ENCODE assay signal across 8 mouse cellular contexts in the genomic region with DNA sequence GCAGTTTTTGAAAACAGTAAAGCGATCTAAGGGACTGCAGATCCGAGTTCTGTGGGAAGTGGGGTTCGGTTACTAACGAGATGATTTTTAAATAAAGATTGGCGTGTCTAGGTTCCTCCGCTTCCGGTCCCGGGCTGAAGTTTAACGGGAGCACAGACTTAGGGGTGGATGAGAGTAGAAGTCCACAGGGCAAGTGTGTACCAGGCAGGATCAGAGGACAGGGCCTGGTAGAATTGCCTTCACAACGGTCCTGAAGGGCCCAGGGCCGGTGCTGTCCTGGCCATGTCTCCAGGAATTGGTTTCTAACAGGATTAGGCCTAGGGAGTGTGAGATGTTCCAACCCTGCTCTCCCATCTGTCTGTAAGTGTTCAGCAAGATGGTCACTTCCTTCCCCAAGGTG. TPM values are rescaled to one million over a fixed set of nuclear protein-coding genes. Genes with fewer than 3 reads are reported as not detected.
DNase-seq lines count a peak whose midpoint lies in the region; ATAC-seq and TF ChIP-seq lines count a peak whose summit lies in the region.

No protein-coding gene starts in this region.

- TF ChIP-seq CTCF in cortical plate, adult 2 months (IDR thresholded peaks at IDR 0.05; ENCODE audit: extremely low read depth, insufficient read depth, low read length), result no peak
- TF ChIP-seq CTCF in olfactory bulb, adult 2 months (IDR thresholded peaks at IDR 0.05; ENCODE audit: insufficient read depth, low read depth, low read length), result no peak

- H3K9ac ChIP-seq in limb, embryonic 12.5 days (replicated peaks), result peak overlapping the region; percentile 81

- peaks cover 12% of the 10 kb centered on the region for H3K4me1 ChIP-seq in megakaryocyte, embryonic 14.5 days
- no peaks in the 10 kb centered on the region for H3K4me1 ChIP-seq in cortical plate, adult 2 months (ENCODE audit: control insufficient read depth, insufficient read depth, low read length)
- H3K4me1 ChIP-seq in limb, embryonic 12.5 days (replicated peaks), result peaks cover 28% of the 10 kb centered on the region
- H3K4me1 ChIP-seq in olfactory bulb, adult 2 months (ENCODE audit: control insufficient read depth, insufficient read depth, low read length), result peaks cover 22% of the 10 kb centered on the region

- H3K4me3 ChIP-seq in megakaryocyte, embryonic 14.5 days (replicated peaks), result peak overlapping the region; percentile 87
- peak overlapping the region; percentile 69 for H3K4me3 ChIP-seq in cortical plate, adult 2 months (ENCODE audit: insufficient read depth, low read length)
- peak overlapping the region; percentile 65 for H3K4me3 ChIP-seq in limb, embryonic 12.5 days (replicated peaks)
- peak overlapping the region; percentile 81 for H3K4me3 ChIP-seq in olfactory bulb, adult 2 months (ENCODE audit: insufficient read depth, low read depth, low read length)

- H3K27ac ChIP-seq in cortical plate, adult 2 months (ENCODE audit: insufficient read depth, low read length), result peak overlapping the region; percentile 82
- H3K27ac ChIP-seq in limb, embryonic 12.5 days, result peak overlapping the region; percentile 91
- peak overlapping the region; percentile 95 for H3K27ac ChIP-seq in olfactory bulb, adult 2 months (ENCODE audit: insufficient read depth, low read depth, low read length)

- H3K4me2 ChIP-seq in limb, embryonic 12.5 days, result peak overlapping the region; percentile 75

- DNase-seq in heart, postnatal 10 days, result peak; percentile 24 to 48
- DNase-seq in testis, postnatal 10 days (ENCODE audit: low spot score), result no peak
- DNase-seq in spleen, adult 18-20 months, result no peak

- H3K27me3 ChIP-seq in megakaryocyte, embryonic 14.5 days (replicated peaks), result peaks cover 30% of the 10 kb centered on the region
- H3K27me3 ChIP-seq in limb, embryonic 12.5 days, result no peaks in the 10 kb centered on the region

- intact Hi-C loops in heart, postnatal 10 days (cut with DNase I), result loop anchor here (1.0 kb wide), 1 partner anchor 52 kb away; no protein-coding TSS in a partner anchor

- WGBS in limb, embryonic 12.5 days, result under 1% methylated on average over 11 of the region's 11 CpGs
- WGBS in olfactory bulb, adult 2 months, result 2% methylated on average over 11 of the region's 11 CpGs

- no peak for ATAC-seq in megakaryocyte, adult 5-6 weeks (ENCODE audit: poor library complexity, severe bottlenecking)
- 0 out of 2 replicates have a peak, but pooled peaks have one; percentile 17 for ATAC-seq in limb, embryonic 12.5 days (ENCODE audit: insufficient number of reproducible peaks, insufficient read depth, low FRiP score, low TSS enrichment, low read depth)

- no peak for TF ChIP-seq POLR2A in cortical plate, adult 2 months (IDR thresholded peaks at IDR 0.05; ENCODE audit: extremely low read depth, insufficient read depth, low read length)
- no peak for TF ChIP-seq POLR2A in olfactory bulb, adult 2 months (IDR thresholded peaks at IDR 0.05; ENCODE audit: insufficient read depth, low read depth, low read length)

- H3K36me3 ChIP-seq in megakaryocyte, embryonic 14.5 days (replicated peaks; ENCODE audit: low read length), result no peaks in the 10 kb centered on the region
- H3K36me3 ChIP-seq in limb, embryonic 12.5 days, result peaks cover 26% of the 10 kb centered on the region

- H3K9me3 ChIP-seq in megakaryocyte, embryonic 14.5 days, result no peaks in the 10 kb centered on the region
- no peaks in the 10 kb centered on the region for H3K9me3 ChIP-seq in limb, embryonic 12.5 days

RNA-seq across cellular contexts. Expression of gene Dzip1l, which starts 0.8 kb away (rescaled TPM):
- 0.50 and 1.0 TPM in 2 replicates for polyA plus RNA-seq in megakaryocyte, embryonic 14.5 days (2012; ENCODE audit: insufficient read depth, low replicate concordance)
- total RNA-seq in megakaryocyte, adult 5-6 weeks (2015), result not detected in 2 replicates
- not detected in 2 replicates for total RNA-seq in megakaryocyte, adult 5-6 weeks (2017)
- polyA plus RNA-seq in cortical plate, adult 2 months (2012; rRNA removed), result 12.2 and 12.9 TPM in 2 replicates
- total RNA-seq in heart, postnatal 10 days (2021), result 1 to 10 TPM; 6.0 to 7.2 TPM
- 26.7 and 27.7 TPM in 2 replicates for polyA plus RNA-seq in limb, embryonic 12.5 days (2016; fragmentation: Nextera tagmentation; extraction: Ambion mirVana)
- not detected in 2 replicates for polyA plus RNA-seq in olfactory bulb, adult 2 months (2012; ENCODE audit: insufficient read depth, insufficient read length, low replicate concordance, missing spikeins)

RNA-seq across cellular contexts. Expression of gene A4gnt, which starts 17.8 kb away (rescaled TPM):
- not detected in 2 replicates for polyA plus RNA-seq in megakaryocyte, embryonic 14.5 days (2012; ENCODE audit: insufficient read depth, low replicate concordance)
- not detected in 2 replicates for total RNA-seq in megakaryocyte, adult 5-6 weeks (2015)
- not detected in 2 replicates for total RNA-seq in megakaryocyte, adult 5-6 weeks (2017)
- 0.11 and 0.17 TPM in 2 replicates for polyA plus RNA-seq in cortical plate, adult 2 months (2012; rRNA removed)
- total RNA-seq in heart, postnatal 10 days (2021), result not detected
- polyA plus RNA-seq in limb, embryonic 12.5 days (2016; fragmentation: Nextera tagmentation; extraction: Ambion mirVana), result not detected in 2 replicates
- polyA plus RNA-seq in olfactory bulb, adult 2 months (2012; ENCODE audit: insufficient read depth, insufficient read length, low replicate concordance, missing spikeins), result not detected in 2 replicates

RNA-seq across cellular contexts. Expression of gene Dbr1, which starts 54.5 kb away (rescaled TPM):
- polyA plus RNA-seq in megakaryocyte, embryonic 14.5 days (2012; ENCODE audit: insufficient read depth, low replicate concordance), result 12.1 and 13.5 TPM in 2 replicates
- total RNA-seq in megakaryocyte, adult 5-6 weeks (2015), result 14.0 and 16.6 TPM in 2 replicates
- total RNA-seq in megakaryocyte, adult 5-6 weeks (2017), result 38.5 and 39.8 TPM in 2 replicates
- polyA plus RNA-seq in cortical plate, adult 2 months (2012; rRNA removed), result 10.8 and 13.5 TPM in 2 replicates
- 1 to 10 TPM; 9.0 to 9.5 TPM for total RNA-seq in heart, postnatal 10 days (2021)
- 32.7 and 34.1 TPM in 2 replicates for polyA plus RNA-seq in limb, embryonic 12.5 days (2016; fragmentation: Nextera tagmentation; extraction: Ambion mirVana)
- polyA plus RNA-seq in olfactory bulb, adult 2 months (2012; ENCODE audit: insufficient read depth, insufficient read length, low replicate concordance, missing spikeins), result not detected in 2 replicates

Comparison
In these comparisons a context has a peak if more than half of its experiments do, and no peak if none do; other contexts are left out.
1. DNase-seq: peak in heart, postnatal 10 days (2 of 2); none in testis, postnatal 10 days (single experiment) and spleen, adult 18-20 months (0 of 2).
2. RNA of gene Dbr1, which starts 54.5 kb away (polyA plus RNA-seq): 32.7 to 34.1 TPM in limb, embryonic 12.5 days, 12.1 to 13.5 TPM in megakaryocyte, embryonic 14.5 days and 10.8 to 13.5 TPM in cortical plate, adult 2 months; not detected in olfactory bulb, adult 2 months; every median in the first group is over 10 times any median in the second.
3. Peak in every context shown above with its lines, with median percentiles within 50 percentile points of each other: H3K4me3 ChIP-seq and H3K27ac ChIP-seq.